Mouse (Mus musculus): ENCODE data around the gene Sart1.

Sart1 gene

GRCm38 (mm10) chr19:5426640-5427290 is 38.3 kb upstream of the Sart1 start:
- no peaks in the 10 kb centered on the region for H3K9me3 ChIP-seq (ENCODE audit: low read length)
- peaks cover 46% of the 10 kb centered on the region for H3K4me1 ChIP-seq (replicated peaks; ENCODE audit: low read depth, low read length)
- H3K4me3 ChIP-seq (replicated peaks; ENCODE audit: low read length): peak overlapping the region; percentile 95
- H3K36me3 ChIP-seq (ENCODE audit: insufficient read depth, low read length): peaks cover 35% of the 10 kb centered on the region
- TF ChIP-seq CTCF (conservative IDR thresholded peaks at IDR 0.05; ENCODE audit: low read length): no peak
- TF ChIP-seq NANOG (IDR thresholded peaks at IDR 0.05; ENCODE audit: borderline replicate concordance, low read length): no peak
- TF ChIP-seq POU5F1 (IDR thresholded peaks at IDR 0.05; ENCODE audit: borderline replicate concordance, low read length): no peak
- peaks cover 5% of the 10 kb centered on the region; the same call in 1 of the 2 replicates for H3K27me3 ChIP-seq (ENCODE audit: insufficient read depth, low read length)

GRCm38 (mm10) chr19:5425906-5426565 is 37.5 kb upstream of the Sart1 start:
- Histone ChIP-seq H3K36me3 (ENCODE audit: insufficient read depth, low read length) (peaks cover 42% of the 10 kb centered on the region), H3K9me3 (ENCODE audit: low read length) (no peaks in the 10 kb centered on the region), H3K4me1 (replicated peaks; ENCODE audit: low read depth, low read length) (peaks cover 48% of the 10 kb centered on the region), H3K4me3 (replicated peaks; ENCODE audit: low read length) (peak overlapping the region; percentile 95), H3K27me3 (ENCODE audit: insufficient read depth, low read length) (no peaks in the 10 kb centered on the region)
- TF ChIP-seq NANOG (IDR thresholded peaks at IDR 0.05; ENCODE audit: borderline replicate concordance, low read length) (no peak), CTCF (conservative IDR thresholded peaks at IDR 0.05; ENCODE audit: low read length) (no peak), POU5F1 (IDR thresholded peaks at IDR 0.05; ENCODE audit: borderline replicate concordance, low read length) (no peak)

- peaks cover 52% of the 10 kb centered on the region for H3K36me3 ChIP-seq (ENCODE audit: insufficient read depth, low read length)
- H3K4me1 ChIP-seq (replicated peaks; ENCODE audit: low read depth, low read length): peaks cover 53% of the 10 kb centered on the region
- no peaks in the 10 kb centered on the region for H3K27me3 ChIP-seq (ENCODE audit: insufficient read depth, low read length)
- TF ChIP-seq CTCF (conservative IDR thresholded peaks at IDR 0.05; ENCODE audit: low read length): no peak
- no peaks in the 10 kb centered on the region for H3K9me3 ChIP-seq (ENCODE audit: low read length)
- peak within 1 kb of the TSS; percentile 95 for H3K4me3 ChIP-seq (replicated peaks; ENCODE audit: low read length)
Observed at GRCm38 (mm10) chr19:5424782-5425741, 36.6 kb upstream of the Sart1 start, which contains the start of the genes Drap1 and AI837181. Drap1 (minus strand) TSS chr19:5424979. AI837181 (plus strand) TSS chr19:5425144.

GRCm38 (mm10) chr19:5424092-5424781 is 35.7 kb upstream of the Sart1 start:
- Histone ChIP-seq H3K4me1 (replicated peaks; ENCODE audit: low read depth, low read length) (peaks cover 53% of the 10 kb centered on the region), H3K4me3 (replicated peaks; ENCODE audit: low read length) (peak overlapping the region; percentile 92), H3K36me3 (ENCODE audit: insufficient read depth, low read length) (peaks cover 54% of the 10 kb centered on the region), H3K9me3 (ENCODE audit: low read length) (no peaks in the 10 kb centered on the region), H3K27me3 (ENCODE audit: insufficient read depth, low read length) (no peaks in the 10 kb centered on the region)
- TF ChIP-seq POU5F1 (IDR thresholded peaks at IDR 0.05; ENCODE audit: borderline replicate concordance, low read length): no peak
- TF ChIP-seq CTCF (conservative IDR thresholded peaks at IDR 0.05; ENCODE audit: low read length): no peak
- TF ChIP-seq NANOG (IDR thresholded peaks at IDR 0.05; ENCODE audit: borderline replicate concordance, low read length): no peak

- TF ChIP-seq POU5F1 (IDR thresholded peaks at IDR 0.05; ENCODE audit: borderline replicate concordance, low read length) (no peak), CTCF (conservative IDR thresholded peaks at IDR 0.05; ENCODE audit: low read length) (no peak), NANOG (IDR thresholded peaks at IDR 0.05; ENCODE audit: borderline replicate concordance, low read length) (no peak)
- Histone ChIP-seq H3K36me3 (ENCODE audit: insufficient read depth, low read length) (peaks cover 54% of the 10 kb centered on the region), H3K27me3 (ENCODE audit: insufficient read depth, low read length) (no peaks in the 10 kb centered on the region), H3K9me3 (ENCODE audit: low read length) (no peaks in the 10 kb centered on the region), H3K4me1 (replicated peaks; ENCODE audit: low read depth, low read length) (peaks cover 53% of the 10 kb centered on the region), H3K4me3 (replicated peaks; ENCODE audit: low read length) (peak overlapping the region; percentile 92)
Observed at GRCm38 (mm10) chr19:5423561-5423960, 35.1 kb upstream of the Sart1 start.

- Histone ChIP-seq H3K4me3 (replicated peaks; ENCODE audit: low read length) (peak overlapping the region; percentile 92), H3K4me1 (replicated peaks; ENCODE audit: low read depth, low read length) (peaks cover 58% of the 10 kb centered on the region), H3K36me3 (ENCODE audit: insufficient read depth, low read length) (peaks cover 54% of the 10 kb centered on the region), H3K27me3 (ENCODE audit: insufficient read depth, low read length) (no peaks in the 10 kb centered on the region), H3K9me3 (ENCODE audit: low read length) (no peaks in the 10 kb centered on the region)
- TF ChIP-seq POU5F1 (IDR thresholded peaks at IDR 0.05; ENCODE audit: borderline replicate concordance, low read length): no peak
- no peak for TF ChIP-seq CTCF (conservative IDR thresholded peaks at IDR 0.05; ENCODE audit: low read length)
- no peak for TF ChIP-seq NANOG (IDR thresholded peaks at IDR 0.05; ENCODE audit: borderline replicate concordance, low read length)
Observed at GRCm38 (mm10) chr19:5422895-5423443, 34.5 kb upstream of the Sart1 start.

GRCm38 (mm10) chr19:5422267-5422666 is 33.8 kb upstream of the Sart1 start:
- Histone ChIP-seq H3K9me3 (ENCODE audit: low read length) (no peaks in the 10 kb centered on the region), H3K4me3 (replicated peaks; ENCODE audit: low read length) (peak overlapping the region; percentile 29), H3K4me1 (replicated peaks; ENCODE audit: low read depth, low read length) (peaks cover 59% of the 10 kb centered on the region), H3K36me3 (ENCODE audit: insufficient read depth, low read length) (peaks cover 53% of the 10 kb centered on the region), H3K27me3 (ENCODE audit: insufficient read depth, low read length) (no peaks in the 10 kb centered on the region)
- TF ChIP-seq POU5F1 (IDR thresholded peaks at IDR 0.05; ENCODE audit: borderline replicate concordance, low read length): no peak
- TF ChIP-seq NANOG (IDR thresholded peaks at IDR 0.05; ENCODE audit: borderline replicate concordance, low read length): no peak
- no peak for TF ChIP-seq CTCF (conservative IDR thresholded peaks at IDR 0.05; ENCODE audit: low read length)

Measured in E14TG2a.4 (cell line).